Mouse (Mus musculus): ENCODE results near the gene G3bp1. TPM values are rescaled to one million over a fixed set of nuclear protein-coding genes. Genes with fewer than 3 reads are reported as not detected.

G3bp1 gene
- polyA plus RNA-seq, 1 experiment from 2014 or later: 104 TPM

GRCm38 (mm10) chr11:55545690-55546089 is 76.2 kb downstream of the G3bp1 start:
- no peaks in the 10 kb centered on the region for H3K36me3 ChIP-seq (ENCODE audit: control insufficient read depth, insufficient read depth)

More at GRCm38 (mm10) chr11:55545690-55546089, 76.2 kb downstream of the G3bp1 start:
- H3K9me3 ChIP-seq (replicated peaks; ENCODE audit: control insufficient read depth, low read length): peaks cover 4% of the 10 kb centered on the region; the same call in 1 of the 2 replicates
- no peak overlapping the region for H3K4me2 ChIP-seq (ENCODE audit: low read depth, low read length)
- H3K27ac ChIP-seq (ENCODE audit: low read length): no peak overlapping the region
- H3K27me3 ChIP-seq (ENCODE audit: control insufficient read depth, insufficient read depth, low read length): no peaks in the 10 kb centered on the region
- 67% methylated on average over 1 of the region's 1 CpGs for WGBS
- H3K9ac ChIP-seq (ENCODE audit: low read length): no peak overlapping the region
- peaks cover 2% of the 10 kb centered on the region; the same call in 1 of the 2 replicates for H3K4me1 ChIP-seq (ENCODE audit: control insufficient read depth, insufficient read depth, low read length)
- H3K4me3 ChIP-seq (ENCODE audit: low read length): no peak overlapping the region
- no peak for ATAC-seq (replicated peaks; ENCODE audit: extremely low read depth, insufficient read depth, low FRiP score)

Small RNA genes lying within 50 kb of the gene (microRNA-seq; reads per million reads assigned to microRNA genes)
- gene Mir7652: not detected

Other genes starting within 250 kb of the G3bp1 start
- 0.12 TPM in 2 replicates for gene Fat2, start 133.1 kb upstream of the G3bp1 start, polyA plus RNA-seq (2015; fragmentation: Nextera tagmentation; extraction: Ambion mirVana)
- 1,876 and 1,966 TPM in 2 replicates for gene Sparc, start 46.5 kb upstream of the G3bp1 start, polyA plus RNA-seq (2015; fragmentation: Nextera tagmentation; extraction: Ambion mirVana)
- 213 and 263 TPM in 2 replicates for gene Atox1, start 8.4 kb upstream of the G3bp1 start, polyA plus RNA-seq (2015; fragmentation: Nextera tagmentation; extraction: Ambion mirVana)
- not detected in 2 replicates for gene Glra1, start 138.5 kb downstream of the G3bp1 start, polyA plus RNA-seq (2015; fragmentation: Nextera tagmentation; extraction: Ambion mirVana)

All from heart, embryonic 16.5 days (tissue).